Mouse (Mus musculus) heart, adult 2 months (tissue): Measurements from ENCODE around the gene Pou3f3. TPM values are rescaled to one million over a fixed set of nuclear protein-coding genes. Genes with fewer than 3 reads are reported as not detected.
A peak's percentile ranks its signal among the peaks of the same experiment; 100 is the strongest.

Experiments
- DNase-seq, 2 experiments: peaks; one replicate each; pipeline ENCODE4 v3.0.0; 2021
- H3K27ac ChIP-seq: fragments of 200-600 bp; 2 replicates; pipeline ENCODE4 v1.8.1; 2022
- H3K27me3 ChIP-seq: fragments of 200-500 bp; 2 replicates; pipeline ENCODE4 v1.6.1; 2012; ENCODE audit warnings: mild to moderate bottlenecking, low read length, inconsistent platforms, mixed read lengths; ENCODE audit not compliant: control insufficient read depth, insufficient read depth
- H3K36me3 ChIP-seq: fragments of 200-500 bp; 2 replicates; pipeline ENCODE4 v1.6.1; 2012; ENCODE audit warnings: low read length, inconsistent platforms; ENCODE audit not compliant: control insufficient read depth, insufficient read depth
- H3K4me1 ChIP-seq: fragments of 200-500 bp; 2 replicates; pipeline ENCODE4 v1.6.1; 2011; ENCODE audit warnings: low read length; ENCODE audit not compliant: control insufficient read depth, insufficient read depth
- H3K4me3 ChIP-seq: fragments of 200-600 bp; 2 replicates; pipeline ENCODE4 v1.8.1; 2022
- H3K79me2 ChIP-seq: fragments of 200-500 bp; replicated peaks from 2 replicates; pipeline ENCODE4 v1.6.1; 2012; ENCODE audit warnings: mild to moderate bottlenecking, inconsistent platforms, low read length, moderate library complexity, mixed read lengths; ENCODE audit not compliant: control insufficient read depth, insufficient read depth
- H3K9ac ChIP-seq: fragments of 200-500 bp; 2 replicates; pipeline ENCODE4 v1.6.1; 2012; ENCODE audit warnings: low read depth, mild to moderate bottlenecking, control low read depth, inconsistent platforms, low read length, mixed read lengths
- CTCF ChIP-seq: fragments of 200-600 bp; IDR thresholded peaks from 2 replicates; pipeline ENCODE4 v1.8.1; 2022; ENCODE audit warnings: antibody characterized with exemption, mild to moderate bottlenecking, moderate library complexity
- EP300 ChIP-seq: fragments of 200-500 bp; IDR thresholded peaks from 2 replicates; pipeline ENCODE4 v1.6.1; 2011; ENCODE audit warnings: low read depth, low read length, control low read depth; ENCODE audit not compliant: insufficient read depth
- POLR2A ChIP-seq: fragments of 200-500 bp; IDR thresholded peaks from 2 replicates; pipeline ENCODE4 v1.6.1; 2011; ENCODE audit warnings: mild to moderate bottlenecking, low read depth, low read length, control low read depth; ENCODE audit not compliant: insufficient read depth
- WGBS: fragments of 180-500 bp; shearing (Covaris S2); methylation state at CpG from one replicate; pipeline ENCODE4 v1.1.7; 2018; 5-methylcytosine and 5-hydroxymethylcytosine counted together
- intact Hi-C: fragments of 180-260 bp; cut with DNase I; formaldehyde crosslinking; loops from one replicate; pipeline ENCODE4 v1.15.1; 2025
- polyA plus RNA-seq: library from polyadenylated mRNA; depleted of rRNA; stranded (reverse); fragments of >200 nt; gene quantifications from 2 replicates; pipeline ENCODE4 v1.2.3, GENCODE M21; 2012
- total RNA-seq, 2 experiments: library from RNA; stranded (reverse); gene quantifications; 2 replicates each; pipeline ENCODE4 v1.2.3; 2021

Pou3f3 gene
- total and polyA plus RNA-seq, 3 experiments, result not detected

GRCm38 (mm10) chr1:42687756-42688540, 7.6 kb upstream of the Pou3f3 start:
- H3K36me3 ChIP-seq, result no peaks in the 10 kb centered on the region
- WGBS, result 12% methylated on average over 7 of the region's 7 CpGs
- no peaks in the 10 kb centered on the region for H3K4me1 ChIP-seq
- no peak overlapping the region for H3K9ac ChIP-seq
- no peak overlapping the region for H3K4me3 ChIP-seq
- peaks cover 25% of the 10 kb centered on the region for H3K27me3 ChIP-seq
- H3K27ac ChIP-seq, result no peak overlapping the region
- TF ChIP-seq CTCF (no peak), POLR2A (no peak), EP300 (no peak)
- intact Hi-C loops, result no loop called here
- DNase-seq, result no peak
- H3K79me2 ChIP-seq, result no peaks in the 10 kb centered on the region

- Histone ChIP-seq H3K9ac (no peak overlapping the region), H3K4me1 (no peaks in the 10 kb centered on the region), H3K36me3 (no peaks in the 10 kb centered on the region), H3K27me3 (peaks cover 25% of the 10 kb centered on the region), H3K27ac (no peak overlapping the region), H3K79me2 (no peaks in the 10 kb centered on the region), H3K4me3 (no peak overlapping the region)
- 7% methylated on average over 4 of the region's 4 CpGs for WGBS
- no peak for DNase-seq
- intact Hi-C loops, result no loop called here
- no peak for TF ChIP-seq CTCF
These were observed 6.9 kb upstream of the Pou3f3 start for GRCm38 (mm10) chr1:42688541-42689125.

GRCm38 (mm10) chr1:42690024-42690575, 5.5 kb upstream of the Pou3f3 start:
- intact Hi-C loops, result loop anchor here (5.0 to 10.0 kb wide), 2 partner anchors 793 to 1425 kb away; no protein-coding TSS in a partner anchor
- H3K9ac ChIP-seq, result no peak overlapping the region
- H3K27ac ChIP-seq, result no peak overlapping the region

GRCm38 (mm10) chr1:42691202-42692170, 4.1 kb upstream of the Pou3f3 start:
- Histone ChIP-seq H3K36me3 (no peaks in the 10 kb centered on the region), H3K4me1 (no peaks in the 10 kb centered on the region), H3K27me3 (peaks cover 27% of the 10 kb centered on the region), H3K27ac (no peak overlapping the region), H3K79me2 (no peaks in the 10 kb centered on the region), H3K9ac (no peak overlapping the region), H3K4me3 (no peak overlapping the region)
- no peak for TF ChIP-seq EP300
- TF ChIP-seq CTCF, result peak; percentile 84
- DNase-seq, result peak in 1 of 2 experiments; percentile 71
- intact Hi-C loops, result loop anchor here (5.0 to 10.0 kb wide), 2 partner anchors 794 to 1427 kb away; no protein-coding TSS in a partner anchor
- 2% methylated on average over 9 of the region's 9 CpGs for WGBS

More at GRCm38 (mm10) chr1:42690024-42690575, 5.5 kb upstream of the Pou3f3 start:
- TF ChIP-seq POLR2A, result no peak
- TF ChIP-seq CTCF, result no peak
- TF ChIP-seq EP300, result no peak
- no peaks in the 10 kb centered on the region for H3K4me1 ChIP-seq
- WGBS, result 11% methylated on average over 4 of the region's 4 CpGs
- H3K4me3 ChIP-seq, result no peak overlapping the region
- H3K36me3 ChIP-seq, result no peaks in the 10 kb centered on the region
- no peak for DNase-seq
- no peaks in the 10 kb centered on the region for H3K79me2 ChIP-seq
- peaks cover 26% of the 10 kb centered on the region for H3K27me3 ChIP-seq

GRCm38 (mm10) chr1:42692221-42692620, 3.3 kb upstream of the Pou3f3 start:
- intact Hi-C loops, result loop anchor here (5.0 to 10.0 kb wide), 2 partner anchors 795 to 1427 kb away; no protein-coding TSS in a partner anchor
- Histone ChIP-seq H3K27ac (no peak overlapping the region), H3K36me3 (no peaks in the 10 kb centered on the region), H3K27me3 (peaks cover 27% of the 10 kb centered on the region), H3K4me1 (no peaks in the 10 kb centered on the region), H3K4me3 (no peak overlapping the region), H3K9ac (no peak overlapping the region), H3K79me2 (no peaks in the 10 kb centered on the region)
- TF ChIP-seq EP300, result no peak
- no peak for TF ChIP-seq POLR2A
- no peak for TF ChIP-seq CTCF
- no peak for DNase-seq
- 0% methylated on average over 1 of the region's 1 CpGs for WGBS
